Mouse (Mus musculus) duodenum, adult 2 months (tissue): ENCODE measurements around the gene Srrt. TPM values are rescaled to one million over a fixed set of nuclear protein-coding genes. Genes with fewer than 3 reads are reported as not detected.

Experiments used
- polyA plus RNA-seq: library from polyadenylated mRNA; depleted of rRNA; stranded (reverse); fragments of >200 nt; gene quantifications from 2 replicates; pipeline ENCODE4 v1.2.3, GENCODE M21; 2012; ENCODE audit warnings: low replicate concordance; rRNA removed

The Srrt gene
- polyA plus RNA-seq = 102 and 115 TPM in 2 replicates

GRCm38 (mm10) chr5:137307071-137307912 lies at the start of gene Srrt:
Gene Srrt (minus strand): TSS chr5:137307674.

DNA sequence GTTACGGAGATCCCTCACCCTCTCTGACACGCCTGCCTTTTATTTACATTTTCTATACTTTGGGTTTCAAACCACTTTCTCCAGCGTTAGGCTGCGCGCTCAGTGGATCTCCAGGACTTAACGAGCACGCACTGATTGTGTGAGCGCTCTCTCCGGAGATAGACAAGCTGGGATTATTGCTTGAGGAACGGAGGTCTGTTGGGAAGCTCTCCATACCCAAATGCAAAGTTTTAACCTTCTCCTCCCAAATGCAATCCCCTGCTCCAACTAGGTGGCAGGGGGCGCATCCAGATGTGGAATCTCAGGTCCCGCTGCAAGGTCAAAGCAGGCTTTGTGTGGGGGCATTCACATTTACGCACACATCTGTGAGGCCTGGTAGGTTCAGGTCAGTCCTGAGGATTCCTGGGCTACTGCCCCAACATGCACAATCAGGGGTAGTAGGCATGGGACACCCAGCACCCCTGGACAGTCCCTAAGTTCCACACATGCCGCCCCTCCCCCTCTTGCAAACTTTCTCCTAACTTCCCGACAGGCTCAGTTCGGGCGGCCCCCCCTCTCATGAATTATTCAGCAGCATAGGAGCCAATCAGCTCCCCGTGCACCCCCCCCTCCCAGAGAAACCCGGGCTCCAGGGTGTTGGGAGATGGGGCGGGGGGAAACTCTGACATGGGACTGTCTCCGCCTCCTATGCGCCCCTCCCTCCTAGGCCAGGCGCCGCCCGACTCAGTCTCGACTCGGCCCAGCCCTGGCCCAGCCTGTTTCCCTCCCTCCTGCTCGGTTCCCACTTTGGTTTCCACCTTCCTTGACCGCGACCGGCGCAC lies 42.1 kb upstream of the Srrt start, which contains the start of gene Ephb4:
Ephb4 (plus strand) TSS at position 726 of the 821 bp plus-strand sequence.

DNA sequence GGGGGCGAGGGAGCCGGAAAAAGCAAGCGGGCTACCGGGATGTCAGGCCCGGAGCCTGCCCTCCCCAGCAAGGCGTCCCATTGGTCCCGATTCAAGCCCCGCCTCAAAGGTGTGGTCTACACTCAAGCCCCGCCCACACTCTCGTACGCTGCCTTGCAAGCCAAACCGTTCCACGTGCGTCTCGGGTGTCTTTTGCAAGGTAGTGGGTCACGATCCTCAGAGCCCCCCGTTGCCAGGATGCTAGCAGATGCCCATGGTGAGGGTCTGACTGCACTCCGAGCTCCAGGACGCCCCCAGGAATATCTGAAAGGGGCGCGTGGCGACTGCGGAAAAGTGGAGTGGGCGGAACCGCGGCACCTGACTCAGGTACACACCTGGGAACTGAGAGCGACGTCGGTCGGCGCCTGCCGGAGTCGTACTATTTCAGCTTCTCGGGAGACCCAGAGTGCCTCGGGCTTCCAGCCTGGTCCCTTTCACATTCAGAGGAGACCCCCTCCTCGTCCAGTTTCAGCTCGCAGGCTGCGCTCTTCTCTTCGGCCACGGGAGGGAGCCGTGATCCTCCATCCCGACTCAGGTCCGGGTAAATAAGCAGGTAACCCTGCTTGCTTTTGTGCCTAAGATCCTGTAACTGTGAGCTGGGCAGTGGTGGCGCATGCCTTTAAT lies 26.2 kb upstream of the Srrt start, which contains the start of gene Slc12a9:
Slc12a9 (minus strand) TSS at position 86 of the 663 bp plus-strand sequence.

GRCm38 (mm10) chr5:137314193-137315083 lies 7.0 kb upstream of the Srrt start, which contains the start of gene Trip6:
Gene Trip6 (minus strand): TSS chr5:137314404.

DNA sequence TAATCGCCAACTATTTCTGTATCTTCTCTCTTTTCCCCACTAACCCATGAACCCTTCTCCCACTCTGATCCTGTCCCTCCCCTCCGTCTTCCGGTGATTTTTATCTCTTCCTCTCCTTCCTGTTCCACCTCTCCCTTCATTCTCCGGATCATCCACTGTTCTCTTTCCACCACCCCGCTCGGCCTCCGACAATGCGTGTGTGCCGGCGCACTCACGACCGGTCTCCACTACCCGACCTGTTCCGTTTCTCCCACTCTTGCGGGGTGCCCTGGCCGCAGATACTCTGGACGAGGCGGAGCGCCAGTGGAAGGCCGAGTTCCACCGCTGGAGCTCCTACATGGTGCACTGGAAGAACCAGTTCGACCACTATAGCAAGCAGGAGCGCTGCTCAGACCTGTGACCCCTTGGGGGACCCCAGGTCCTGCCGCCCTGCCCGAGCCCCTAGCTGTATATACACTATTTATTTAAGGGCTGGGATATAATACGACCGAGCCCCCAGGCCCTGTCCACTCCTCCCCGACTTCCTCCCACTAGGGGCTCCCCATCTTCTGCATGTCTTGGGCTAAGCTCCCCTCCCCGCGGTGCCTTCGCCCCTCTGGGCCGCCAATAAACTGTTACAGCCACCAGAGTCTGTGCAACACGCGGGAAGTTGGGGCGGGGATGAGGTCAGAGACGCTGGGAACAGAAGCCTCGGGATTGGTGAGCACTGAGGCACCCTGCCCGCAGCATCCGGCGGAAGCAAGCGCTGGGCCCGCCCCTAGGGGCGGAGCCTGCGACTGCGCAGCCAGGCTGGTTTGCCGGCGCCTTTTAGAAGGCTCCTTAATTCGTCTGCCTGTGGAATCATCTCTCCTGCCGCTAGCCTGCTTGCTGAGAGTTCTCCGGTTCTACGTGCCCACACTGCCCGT lies 13.4 kb downstream of the Srrt start, which contains the start of gene Ufsp1:
Ufsp1 (plus strand) TSS at position 791 of the 905 bp plus-strand sequence.

GRCm38 (mm10) chr5:137287032-137287952 lies 20.2 kb downstream of the Srrt start, which contains the start of gene Ache:
Gene Ache (plus strand): TSS chr5:137287519.

Other genes starting within 250 kb of the Srrt start
- gene Serpine1, start 235.4 kb downstream of the Srrt start, polyA plus RNA-seq = 0.34 and 0.76 TPM in 2 replicates
- 7.5 and 10.2 TPM in 2 replicates for gene Trim56, start 191.5 kb downstream of the Srrt start, polyA plus RNA-seq
- 89.1 and 301 TPM in 2 replicates for gene Muc3, start 158.4 kb downstream of the Srrt start, polyA plus RNA-seq
- 54.3 and 56.9 TPM in 2 replicates for gene Muc3a, start 95.3 kb downstream of the Srrt start, polyA plus RNA-seq
- gene Ache, start 20.2 kb downstream of the Srrt start, polyA plus RNA-seq = 6.9 and 12.6 TPM in 2 replicates
- 12.4 and 23.2 TPM in 2 replicates for gene Ufsp1, start 13.0 kb downstream of the Srrt start, polyA plus RNA-seq
- 10.1 and 23.7 TPM in 2 replicates for gene Trip6, start 6.7 kb upstream of the Srrt start, polyA plus RNA-seq
- 20.7 and 23.6 TPM in 2 replicates for gene Slc12a9, start 25.9 kb upstream of the Srrt start, polyA plus RNA-seq
- gene Ephb4, start 42.4 kb upstream of the Srrt start, polyA plus RNA-seq = 22.6 and 28.6 TPM in 2 replicates
- 0.88 and 2.8 TPM in 2 replicates for gene Zan, start 169.4 kb upstream of the Srrt start, polyA plus RNA-seq
- 37.9 and 47.1 TPM in 2 replicates for gene Pop7, start 194.8 kb upstream of the Srrt start, polyA plus RNA-seq
- 11.8 and 16.6 TPM in 2 replicates for gene Gigyf1, start 210.9 kb upstream of the Srrt start, polyA plus RNA-seq
- not detected in 2 replicates for gene Epo, start 225.6 kb upstream of the Srrt start, polyA plus RNA-seq
- gene Gnb2, start 225.8 kb upstream of the Srrt start, polyA plus RNA-seq = 831 and 1,332 TPM in 2 replicates
- gene Actl6b, start 245.8 kb upstream of the Srrt start, polyA plus RNA-seq = 1.1 TPM in 2 replicates